Mouse (Mus musculus): ENCODE data around the gene Hps3.
"Not testable (repeated sequence)": the region's sequence is repeated elsewhere in the genome, so short reads cannot be mapped to it uniquely, and the experiment has no call there.

DNA sequence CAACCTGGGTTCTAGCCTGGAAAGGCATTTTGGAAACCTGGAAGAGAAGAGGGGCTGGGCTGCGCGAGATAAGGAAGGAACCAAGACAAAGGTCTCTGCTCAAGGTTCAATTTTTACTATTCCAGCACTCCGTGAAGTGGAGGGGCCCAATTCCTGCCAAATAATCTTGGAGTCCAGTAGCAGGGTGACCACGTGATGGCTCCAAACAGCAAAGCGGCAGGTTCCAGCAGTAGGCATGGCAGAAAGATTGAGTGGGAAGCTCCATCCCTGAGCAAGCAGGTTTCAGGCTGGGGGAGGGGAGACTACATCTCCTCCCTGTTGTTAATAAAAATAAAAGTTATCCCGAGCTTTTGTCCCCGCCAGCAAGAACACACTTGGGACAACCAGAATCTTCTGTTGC is 6.3 kb upstream of the Hps3 start:
- not testable (repeated sequence) for TF ChIP-seq CTCF (IDR thresholded peaks at IDR 0.05; ENCODE audit: borderline replicate concordance, control insufficient read depth, extremely low read depth, insufficient read depth, low read length, poor library complexity); POLR2A (IDR thresholded peaks at IDR 0.05; ENCODE audit: control insufficient read depth, extremely low read depth, insufficient read depth, low read length, poor library complexity)
